Mouse (Mus musculus): ENCODE measurements around the gene Bbs9.

DNA sequence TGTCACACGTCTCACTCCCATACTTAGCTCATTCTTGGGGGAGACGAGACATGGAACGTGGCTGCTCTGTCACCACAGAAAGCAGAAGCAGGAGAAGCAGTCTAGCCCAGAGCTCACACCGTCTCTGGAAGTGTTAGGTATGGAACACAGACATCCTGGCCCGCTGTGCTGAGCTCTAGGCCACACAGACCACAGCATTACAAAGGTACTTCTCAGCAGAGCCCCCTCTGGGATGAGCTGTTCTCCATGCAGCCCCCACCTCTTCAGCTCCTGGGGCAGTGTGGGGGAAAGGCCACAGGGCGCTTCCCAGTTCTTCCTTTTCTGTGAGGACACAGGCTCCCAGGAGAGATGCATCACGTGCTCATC is 339.6 kb downstream of the Bbs9 start:
- TF ChIP-seq CTCF (IDR thresholded peaks at IDR 0.05; ENCODE audit: low read depth, low read length) (no peak), EP300 (IDR thresholded peaks at IDR 0.05; ENCODE audit: insufficient read depth, low read depth, low read length) (no peak), POLR2A (IDR thresholded peaks at IDR 0.05; ENCODE audit: insufficient read depth, low read length) (no peak)

All from ES-Bruce4 (cell line).